Mouse (Mus musculus) cerebellum, adult 2 months (tissue): ENCODE data around the gene Srp54a.

Experiments
- CTCF ChIP-seq: fragments of 200-500 bp; IDR thresholded peaks from 2 replicates; pipeline ENCODE4 v1.5.1; 2011; ENCODE audit warnings: low read depth, mild to moderate bottlenecking, control low read depth, low read length, moderate library complexity, borderline replicate concordance; ENCODE audit not compliant: insufficient read depth
- POLR2A ChIP-seq: fragments of 200-500 bp; IDR thresholded peaks from 2 replicates; pipeline ENCODE4 v1.6.1; 2011; ENCODE audit warnings: low read length, control low read depth, borderline replicate concordance; ENCODE audit not compliant: insufficient read depth

- TF ChIP-seq CTCF (no peak), POLR2A (no peak)
Observed at GRCm38 (mm10) chr12:55058865-55059615, 21.0 kb upstream of the Srp54a start.
